Mouse (Mus musculus) heart, embryonic 16.5 days (tissue): Measurements from ENCODE around the gene Ace3. TPM values are rescaled to one million over a fixed set of nuclear protein-coding genes. Genes with fewer than 3 reads are reported as not detected.

Source experiments
- ATAC-seq: fragments of 200-750 bp; cut with Nextera tagmentation; replicated peaks from 2 replicates; pipeline ENCODE4 v1.8.0; 2017; ENCODE audit warnings: moderate number of reproducible peaks; ENCODE audit not compliant: insufficient read depth, low FRiP score; ENCODE audit errors: extremely low read depth
- H3K27ac ChIP-seq: fragments of 300-500 bp; sonication (generic); 2 replicates; pipeline ENCODE4 v1.5.1; 2014; ENCODE audit warnings: mild to moderate bottlenecking, low read length, control low read depth, moderate library complexity
- H3K27me3 ChIP-seq: fragments of 300-500 bp; sonication (generic); 2 replicates; pipeline ENCODE4 v1.6.1; 2014; ENCODE audit warnings: low read length, mixed read lengths; ENCODE audit not compliant: control insufficient read depth, insufficient read depth
- H3K36me3 ChIP-seq: fragments of 300-500 bp; sonication (generic); 2 replicates; pipeline ENCODE4 v1.6.1; 2014; ENCODE audit not compliant: control insufficient read depth, insufficient read depth
- H3K4me1 ChIP-seq: fragments of 300-500 bp; sonication (generic); 2 replicates; pipeline ENCODE4 v1.6.1; 2014; ENCODE audit warnings: low read length, mixed read lengths; ENCODE audit not compliant: control insufficient read depth, insufficient read depth
- H3K4me2 ChIP-seq: fragments of 300-500 bp; sonication (generic); 2 replicates; pipeline ENCODE4 v1.6.1; 2014; ENCODE audit warnings: low read depth, mild to moderate bottlenecking, control low read depth, low read length
- H3K4me3 ChIP-seq: fragments of 300-500 bp; sonication (generic); 2 replicates; pipeline ENCODE4 v1.5.1; 2014; ENCODE audit warnings: mild to moderate bottlenecking, control low read depth, low read length
- H3K9ac ChIP-seq: fragments of 300-500 bp; sonication (generic); 2 replicates; pipeline ENCODE4 v1.6.1; 2014; ENCODE audit warnings: low read length, control low read depth
- H3K9me3 ChIP-seq: fragments of 300-500 bp; sonication (generic); replicated peaks from 2 replicates; pipeline ENCODE4 v1.6.1; 2016; ENCODE audit warnings: low read length; ENCODE audit not compliant: control insufficient read depth
- WGBS: fragments of 180-500 bp; shearing (Covaris S2); extraction: QIAGEN DNeasy Blood & Tissue Kit; methylation state at CpG from one replicate; pipeline ENCODE4 v1.1.7; 2014; 5-methylcytosine and 5-hydroxymethylcytosine counted together
- polyA plus RNA-seq: library from polyadenylated mRNA; unstranded; fragments of >200 nt; fragmentation: Nextera tagmentation; extraction: Ambion mirVana; gene quantifications from 2 replicates; pipeline ENCODE4 v1.2.1, GENCODE M21; 2015

The Ace3 gene
- 0.10 TPM in 1 of 2 replicates, not detected in the other for polyA plus RNA-seq

GRCm38 (mm10) chr11:105994375-105994774 lies at the start of gene Ace3:
Ace3 (plus strand) TSS chr11:105994675.
- no peak within 1 kb of the TSS for H3K9ac ChIP-seq

DNA sequence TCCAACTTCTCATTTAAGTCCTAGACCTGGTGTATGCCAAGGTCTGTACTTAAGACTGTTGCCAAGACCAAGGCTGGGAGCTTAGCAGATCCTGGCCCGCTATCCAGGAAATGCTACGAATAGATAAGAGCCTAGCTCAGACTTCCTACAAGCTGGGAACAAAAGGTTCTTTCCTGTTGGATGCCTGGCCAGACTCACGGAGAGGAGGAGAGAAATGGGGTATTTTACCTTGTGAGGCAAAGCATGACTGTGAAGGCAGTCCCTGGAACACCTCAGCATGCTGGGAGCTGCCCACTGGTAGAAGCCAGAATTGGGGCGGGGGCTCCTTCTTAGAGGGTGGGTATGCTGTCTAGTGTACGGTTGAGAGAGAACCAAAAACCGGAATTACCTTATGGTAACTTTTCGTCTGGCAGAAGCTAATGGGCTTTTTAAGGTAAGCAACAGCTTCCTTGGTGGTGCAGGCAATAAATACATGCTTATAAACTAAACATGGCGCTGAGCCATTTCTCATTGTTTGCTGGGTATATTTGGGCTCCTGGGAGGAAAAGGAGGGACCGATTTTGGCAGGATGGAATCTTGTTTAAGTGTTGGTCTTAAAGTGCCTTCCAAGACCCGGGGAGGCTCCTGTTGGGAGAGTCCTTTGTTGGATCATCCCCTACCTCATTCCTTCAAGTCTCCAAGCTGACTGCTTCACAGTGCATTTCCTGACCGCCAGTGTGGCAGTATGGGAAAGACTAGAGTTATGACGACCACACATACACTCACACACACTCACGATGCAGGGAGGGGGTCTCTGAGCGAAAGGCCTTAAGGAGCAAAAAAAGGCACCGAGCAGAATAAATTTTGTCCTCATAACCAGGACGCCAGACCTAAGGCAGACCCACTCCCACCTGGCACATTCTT lies 49.5 kb upstream of the Ace3 start:
- Histone ChIP-seq H3K27me3 (peaks cover 14% of the 10 kb centered on the region; the same call in 1 of the 2 replicates), H3K9ac (peak overlapping the region; percentile 9; the same call in 1 of the 2 replicates), H3K27ac (peak overlapping the region; percentile 81)

More at GRCm38 (mm10) chr11:105994375-105994774, at the start of gene Ace3:
- H3K27ac ChIP-seq: no peak within 1 kb of the TSS
- no peaks in the 10 kb centered on the region for H3K9me3 ChIP-seq
- H3K4me3 ChIP-seq: no peak within 1 kb of the TSS
- WGBS: 83% methylated on average over 3 of the region's 3 CpGs
- no peak within 1 kb of the TSS for H3K4me2 ChIP-seq
- H3K27me3 ChIP-seq: no peaks in the 10 kb centered on the region
- H3K4me1 ChIP-seq: no peaks in the 10 kb centered on the region
- no peak for ATAC-seq
- no peaks in the 10 kb centered on the region for H3K36me3 ChIP-seq

DNA sequence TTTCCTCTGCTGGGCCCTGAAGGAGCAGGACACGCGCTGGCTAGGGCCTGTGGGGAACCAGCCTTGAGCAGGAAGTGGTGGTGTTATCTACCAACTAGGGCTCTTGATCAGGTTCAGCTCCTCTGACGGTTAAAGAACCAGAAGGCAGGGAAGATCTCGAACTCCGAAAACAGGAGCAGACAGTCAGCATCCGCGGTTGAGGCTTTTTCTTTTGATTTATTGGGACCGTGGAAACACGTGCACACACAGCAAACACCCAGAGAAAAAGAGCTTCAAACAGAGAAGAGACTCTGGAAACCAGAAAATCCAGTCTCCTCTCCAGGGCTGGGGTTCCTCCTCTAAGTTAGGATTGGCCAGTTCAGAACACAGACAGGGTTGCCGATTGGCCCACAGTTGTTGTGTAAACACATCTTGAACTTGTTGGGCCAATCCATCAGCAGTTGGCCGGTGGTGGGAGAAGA lies 47.8 kb upstream of the Ace3 start:
- H3K4me3 ChIP-seq: no peak overlapping the region
- no peaks in the 10 kb centered on the region for H3K36me3 ChIP-seq
- ATAC-seq: no peak
- H3K4me2 ChIP-seq: no peak overlapping the region
- no peak overlapping the region for H3K9ac ChIP-seq
- H3K4me1 ChIP-seq: peaks cover 15% of the 10 kb centered on the region
- no peaks in the 10 kb centered on the region for H3K9me3 ChIP-seq
- H3K27me3 ChIP-seq: peaks cover 9% of the 10 kb centered on the region; the same call in 1 of the 2 replicates
- H3K27ac ChIP-seq: no peak overlapping the region
- 48% methylated on average over 11 of the region's 11 CpGs for WGBS

More for the DNA sequence above, 49.5 kb upstream of the Ace3 start:
- Histone ChIP-seq H3K4me1 (peaks cover 15% of the 10 kb centered on the region), H3K9me3 (no peaks in the 10 kb centered on the region), H3K4me3 (peak overlapping the region; percentile 70), H3K36me3 (no peaks in the 10 kb centered on the region), H3K4me2 (peak overlapping the region; percentile 99)
- peak; percentile 42 for ATAC-seq
- WGBS: 58% methylated on average over 16 of the region's 16 CpGs

GRCm38 (mm10) chr11:105948255-105948654 lies 46.2 kb upstream of the Ace3 start:
- Histone ChIP-seq H3K4me1 (peaks cover 15% of the 10 kb centered on the region), H3K4me2 (no peak overlapping the region), H3K4me3 (no peak overlapping the region), H3K27me3 (0 out of 2 replicates have a peak, but pooled peaks cover 2% of the 10 kb centered on the region), H3K9me3 (no peaks in the 10 kb centered on the region), H3K36me3 (no peaks in the 10 kb centered on the region), H3K27ac (no peak overlapping the region), H3K9ac (no peak overlapping the region)
- no peak for ATAC-seq
- 47% methylated on average over 2 of the region's 2 CpGs for WGBS

GRCm38 (mm10) chr11:105950519-105950918 lies 44.0 kb upstream of the Ace3 start:
- Histone ChIP-seq H3K4me3 (no peak overlapping the region), H3K9me3 (no peaks in the 10 kb centered on the region), H3K9ac (no peak overlapping the region), H3K4me1 (peaks cover 3% of the 10 kb centered on the region), H3K36me3 (no peaks in the 10 kb centered on the region), H3K4me2 (no peak overlapping the region), H3K27me3 (0 out of 2 replicates have a peak, but pooled peaks cover 2% of the 10 kb centered on the region), H3K27ac (no peak overlapping the region)
- 60% methylated on average over 4 of the region's 4 CpGs for WGBS
- no peak for ATAC-seq

DNA sequence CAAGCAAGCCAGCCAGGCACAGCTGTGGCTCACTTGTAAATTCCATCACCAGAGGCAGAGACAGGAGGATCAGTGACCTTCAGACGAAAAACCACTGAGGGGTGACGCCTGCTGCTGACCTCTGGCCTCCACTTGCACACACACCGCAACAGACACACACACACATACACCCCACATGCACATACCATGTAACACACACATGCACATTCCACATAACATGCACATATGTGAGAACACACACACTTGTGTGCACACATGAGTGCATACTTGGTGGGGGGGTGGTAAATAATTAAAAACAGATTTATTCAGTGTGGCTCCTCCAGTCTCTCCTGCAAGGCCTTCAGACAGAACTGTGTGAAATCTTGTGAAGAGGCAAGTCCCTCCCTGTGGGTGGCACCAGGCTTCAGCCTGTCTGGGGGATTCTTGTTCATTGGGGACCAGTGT lies 42.9 kb upstream of the Ace3 start:
- no peak overlapping the region for H3K4me2 ChIP-seq
- no peak overlapping the region for H3K4me3 ChIP-seq
- no peak for ATAC-seq
- WGBS: 73% methylated on average over 3 of the region's 3 CpGs
- peaks cover 3% of the 10 kb centered on the region; the same call in 1 of the 2 replicates for H3K4me1 ChIP-seq
- no peak overlapping the region for H3K9ac ChIP-seq
- no peaks in the 10 kb centered on the region for H3K9me3 ChIP-seq
- no peaks in the 10 kb centered on the region for H3K36me3 ChIP-seq
- H3K27me3 ChIP-seq: peaks cover 2% of the 10 kb centered on the region; the same call in 1 of the 2 replicates
- no peak overlapping the region for H3K27ac ChIP-seq

- no peak overlapping the region for H3K4me2 ChIP-seq
- WGBS: 81% methylated on average over 9 of the region's 9 CpGs
- H3K9ac ChIP-seq: no peak overlapping the region
- H3K27ac ChIP-seq: no peak overlapping the region
- H3K4me3 ChIP-seq: no peak overlapping the region
- ATAC-seq: no peak
- H3K9me3 ChIP-seq: no peaks in the 10 kb centered on the region
- H3K36me3 ChIP-seq: no peaks in the 10 kb centered on the region
- H3K27me3 ChIP-seq: peaks cover 2% of the 10 kb centered on the region; the same call in 1 of the 2 replicates
- H3K4me1 ChIP-seq: peaks cover 2% of the 10 kb centered on the region; the same call in 1 of the 2 replicates
These were observed 42.4 kb upstream of the Ace3 start for GRCm38 (mm10) chr11:105952111-105952510.

- Histone ChIP-seq H3K27me3 (peaks cover 2% of the 10 kb centered on the region; the same call in 1 of the 2 replicates), H3K9ac (no peak within 1 kb of the TSS), H3K36me3 (no peaks in the 10 kb centered on the region), H3K4me1 (no peaks in the 10 kb centered on the region), H3K9me3 (no peaks in the 10 kb centered on the region), H3K27ac (no peak within 1 kb of the TSS), H3K4me2 (no peak within 1 kb of the TSS), H3K4me3 (no peak within 1 kb of the TSS)
- ATAC-seq: no peak
- WGBS: 65% methylated on average over 12 of the region's 12 CpGs
These were observed 41.5 kb upstream of the Ace3 start, which contains the start of gene Cyb561 for GRCm38 (mm10) chr11:105952911-105953386. Cyb561 (minus strand) TSS chr11:105953336.
